Mouse (Mus musculus) induced T-regulatory cell, adult 2 months (primary cell): ENCODE results near the gene Atg2a.
A peak's percentile ranks its signal among the peaks of the same experiment; 100 is the strongest.
"Not testable (repeated sequence)": the region's sequence is repeated elsewhere in the genome, so short reads cannot be mapped to it uniquely, and the experiment has no call there.

Experiments
- DNase-seq: peaks from one replicate; pipeline ENCODE4 v3.0.0-alpha.2; 2012; ENCODE audit warnings: low read depth

Atg2a gene

DNA sequence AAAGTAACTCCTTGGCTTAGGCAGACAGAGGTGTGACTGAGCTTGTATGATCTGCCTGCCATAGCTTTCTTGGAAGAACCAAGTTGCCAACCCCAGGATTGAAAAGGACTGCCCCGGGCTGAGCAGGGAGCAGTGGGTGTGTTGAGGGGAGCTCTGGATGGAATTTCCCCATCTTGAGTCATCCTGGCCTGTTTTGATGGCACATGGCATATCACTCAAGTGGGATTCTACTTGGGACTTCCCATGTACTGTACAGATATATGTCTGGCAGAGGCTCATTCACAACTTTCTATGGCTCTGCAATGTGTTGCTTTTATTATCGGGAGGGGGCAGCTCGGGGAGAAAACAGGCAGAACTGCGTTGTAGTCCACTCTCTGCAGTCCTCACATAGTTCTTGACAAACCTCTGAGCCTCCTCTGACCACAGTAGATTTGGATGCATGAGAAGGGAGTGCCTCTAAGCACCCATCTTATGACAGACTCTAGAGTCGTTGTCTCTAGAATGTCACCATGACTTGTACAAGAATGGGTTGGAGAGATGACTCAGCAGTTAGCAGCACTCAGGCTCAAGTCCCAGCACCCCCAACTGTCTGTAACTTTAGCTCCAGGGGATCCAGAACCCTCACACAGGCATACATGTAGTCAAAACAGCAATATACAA, 55.2 kb downstream of the Atg2a start:
- peak; percentile 52 for DNase-seq

DNA sequence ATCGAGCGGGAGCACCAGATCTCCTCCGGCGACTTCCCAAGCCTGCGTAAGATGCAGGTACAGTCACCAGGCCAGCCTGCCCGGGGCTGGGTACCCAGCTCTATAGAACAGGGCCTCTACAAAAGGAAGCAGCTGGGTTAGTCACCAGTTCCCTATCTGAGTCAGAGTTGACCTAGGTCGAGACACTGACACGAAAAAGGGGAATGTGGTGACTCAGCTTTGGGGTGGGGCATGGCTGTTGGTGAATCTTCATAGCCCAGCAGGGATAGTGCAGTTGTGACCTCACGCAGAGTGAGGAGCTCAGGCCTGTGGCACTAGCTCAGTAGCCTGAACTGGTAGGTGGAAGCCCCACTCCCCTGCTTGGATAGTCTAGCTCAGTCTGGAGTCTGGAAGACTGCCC, 56.2 kb downstream of the Atg2a start:
- DNase-seq, result peak; percentile 86

DNA sequence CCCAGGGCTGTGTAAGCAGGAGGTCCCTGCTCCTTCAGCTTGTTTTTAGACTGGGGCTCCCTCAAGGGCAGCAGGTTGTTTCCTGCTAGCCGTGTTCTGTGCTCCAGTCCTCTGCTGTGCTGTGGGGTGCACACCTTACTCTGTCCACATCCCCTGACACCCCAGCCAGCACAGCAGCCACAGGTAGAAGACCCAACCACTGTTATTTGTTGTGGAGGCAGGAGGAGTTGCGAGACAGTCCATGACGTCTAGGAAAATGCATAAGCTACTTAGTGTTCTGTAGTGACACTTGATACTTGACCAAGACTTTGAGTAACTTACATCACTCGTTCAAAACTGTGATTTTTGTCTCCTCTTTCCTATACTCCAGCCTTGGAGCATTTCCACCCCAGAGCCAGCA, 57.5 kb downstream of the Atg2a start:
- DNase-seq, result peak; percentile 71

DNA sequence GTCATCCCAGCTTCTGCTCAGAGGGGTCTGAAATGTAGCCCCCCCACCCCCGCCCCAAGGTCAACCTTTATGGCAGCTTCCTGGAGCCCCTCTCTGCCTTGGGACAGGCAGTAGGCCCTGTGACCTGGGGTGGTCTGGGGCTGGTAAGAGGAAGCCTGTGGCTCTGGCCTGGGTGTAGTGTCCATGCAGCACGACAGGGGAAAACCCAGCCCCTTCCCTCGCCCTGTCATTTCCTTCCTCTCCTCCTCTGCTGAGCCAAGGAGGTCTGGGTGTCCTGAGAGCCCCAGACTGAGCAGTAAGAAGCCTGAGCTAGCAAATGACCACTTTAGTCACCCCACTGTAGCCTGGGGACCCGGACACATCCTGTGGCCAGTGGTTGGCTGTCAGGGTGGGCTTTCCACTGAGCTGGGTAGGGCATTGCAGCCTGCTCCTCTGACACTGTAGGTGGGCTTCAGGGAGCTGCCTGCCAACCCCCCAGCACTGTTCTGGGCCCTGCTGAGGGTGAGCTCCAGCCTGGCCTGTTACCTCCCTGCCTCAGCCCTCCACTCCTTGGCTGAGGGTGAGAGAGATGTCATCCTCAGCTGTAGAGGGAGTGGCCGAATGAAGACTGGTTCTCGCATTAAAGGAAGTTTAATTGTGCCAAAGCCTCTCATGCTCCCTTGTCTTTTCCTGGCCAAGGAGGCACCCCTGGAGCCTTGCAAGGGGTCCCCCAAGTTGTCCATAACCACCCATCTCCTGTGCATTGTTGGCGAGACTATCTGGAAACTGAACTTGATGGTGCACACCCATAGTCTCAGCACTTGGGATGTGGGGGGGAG, 58.2 kb downstream of the Atg2a start:
- peak; percentile 67 for DNase-seq

DNA sequence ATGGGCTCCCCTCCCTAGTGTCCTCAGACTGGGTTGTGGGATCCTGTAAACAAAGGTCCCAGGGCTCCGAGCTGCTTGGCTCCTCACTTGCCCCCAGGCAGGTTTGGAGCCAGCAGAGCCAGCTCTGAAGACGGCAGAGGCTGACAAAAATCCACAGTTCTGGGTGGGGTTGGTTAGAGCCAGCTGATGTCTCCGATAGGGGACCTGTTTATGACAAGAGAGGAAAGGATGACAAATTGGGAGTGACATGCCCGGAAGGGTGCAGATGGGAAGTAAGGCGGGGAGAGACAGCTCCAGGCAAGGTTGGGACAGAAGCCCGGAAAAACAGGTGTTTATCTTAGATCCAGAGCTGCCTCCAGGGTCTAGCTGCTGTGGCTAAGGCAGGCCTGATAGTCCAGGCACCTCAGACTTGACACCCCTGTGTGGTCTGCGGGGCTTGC, 59.0 kb downstream of the Atg2a start:
- no peak for DNase-seq

DNA sequence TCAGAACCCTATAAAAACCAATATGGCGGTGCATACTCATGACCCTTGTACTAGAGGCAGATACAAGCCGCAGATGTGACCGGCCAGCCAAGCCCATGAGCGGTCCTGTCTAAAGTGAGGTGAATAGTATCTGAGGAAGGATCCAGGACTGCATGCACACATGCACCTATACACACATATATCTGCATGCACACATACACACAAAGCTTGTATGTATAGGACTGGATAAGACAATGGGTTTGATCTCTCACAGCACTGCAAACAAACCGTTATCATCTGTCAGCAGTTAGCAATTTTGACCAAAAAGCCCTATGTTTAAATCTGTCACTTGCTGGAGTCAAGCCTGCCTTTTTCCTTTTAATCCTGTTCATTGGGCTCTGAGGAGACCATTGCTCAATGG, 60.6 kb downstream of the Atg2a start:
- DNase-seq, result no peak

DNA sequence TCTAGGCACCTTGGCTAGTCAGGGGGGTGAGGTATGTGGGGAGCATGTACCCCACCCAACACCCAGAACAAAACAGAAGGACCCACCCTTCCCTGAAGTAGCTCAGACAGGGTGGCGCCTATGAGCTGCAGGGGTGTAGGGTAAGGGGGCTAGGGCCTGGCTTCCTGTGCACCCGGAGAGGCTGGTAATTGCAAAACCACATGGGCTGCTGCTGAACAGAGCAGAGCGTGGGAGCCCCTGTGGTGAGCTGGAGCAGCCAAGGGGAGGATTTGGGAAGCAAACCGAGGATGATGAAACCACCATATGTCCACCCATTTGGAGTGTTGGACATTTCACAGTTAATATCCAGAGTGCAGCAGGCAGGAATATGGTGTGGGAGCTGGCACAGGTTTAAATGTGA, 61.1 kb downstream of the Atg2a start:
- no peak for DNase-seq

DNA sequence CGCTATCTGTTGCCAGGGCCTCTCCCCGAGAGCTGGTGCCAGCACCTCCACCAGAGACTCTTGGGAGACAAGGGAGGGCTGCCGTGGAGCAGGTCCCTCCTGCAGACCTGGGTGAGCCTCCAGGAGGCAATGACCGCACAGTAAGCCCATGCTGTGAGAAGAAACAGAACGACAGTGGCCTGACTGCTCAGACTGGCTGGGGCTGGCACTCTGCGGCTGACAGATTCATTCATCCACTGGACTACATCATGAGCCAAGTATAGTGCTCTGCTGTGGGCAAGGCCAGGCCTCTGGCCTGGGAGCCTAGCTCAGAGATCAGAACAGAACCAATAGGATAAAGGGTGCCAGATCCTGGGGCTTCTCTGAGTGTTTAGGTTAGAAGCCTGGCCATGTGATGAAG, 62.4 kb downstream of the Atg2a start:
- no peak for DNase-seq

DNA sequence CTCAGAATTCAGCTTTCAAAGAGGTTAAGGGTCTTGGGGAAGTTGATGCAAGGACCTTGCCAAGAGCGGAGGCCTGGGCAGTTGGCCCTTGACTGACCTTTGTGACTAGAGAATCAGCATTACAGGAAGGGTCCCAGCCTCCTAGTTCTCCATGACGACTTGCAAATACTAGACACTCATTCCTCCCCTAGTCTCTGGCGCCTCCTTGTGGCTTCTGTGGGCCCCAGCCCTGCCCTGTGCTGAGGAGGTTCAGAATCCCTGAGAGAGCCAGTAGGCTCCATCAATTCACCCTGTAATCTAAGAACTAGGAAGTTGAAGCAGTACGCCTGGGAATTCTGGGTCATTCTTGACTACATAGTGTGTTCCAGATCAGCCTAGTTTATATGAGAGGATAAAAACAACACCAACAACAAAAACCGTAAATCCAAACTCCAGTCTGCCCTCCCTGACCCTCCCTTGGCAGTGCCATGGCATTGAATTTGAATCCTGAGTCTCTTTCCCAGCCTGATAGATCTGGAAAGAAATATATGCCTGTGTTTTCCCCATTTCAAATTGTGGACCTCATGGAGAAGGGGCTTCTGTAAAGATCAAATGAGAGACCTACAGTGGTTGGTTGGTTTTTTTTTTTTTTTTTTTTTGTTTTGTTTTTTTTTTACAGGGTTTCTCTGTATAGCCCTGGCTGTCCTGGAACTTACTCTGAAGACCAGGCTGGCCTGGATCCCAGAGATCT, 63.5 kb downstream of the Atg2a start:
- peak; percentile 96 for DNase-seq

DNA sequence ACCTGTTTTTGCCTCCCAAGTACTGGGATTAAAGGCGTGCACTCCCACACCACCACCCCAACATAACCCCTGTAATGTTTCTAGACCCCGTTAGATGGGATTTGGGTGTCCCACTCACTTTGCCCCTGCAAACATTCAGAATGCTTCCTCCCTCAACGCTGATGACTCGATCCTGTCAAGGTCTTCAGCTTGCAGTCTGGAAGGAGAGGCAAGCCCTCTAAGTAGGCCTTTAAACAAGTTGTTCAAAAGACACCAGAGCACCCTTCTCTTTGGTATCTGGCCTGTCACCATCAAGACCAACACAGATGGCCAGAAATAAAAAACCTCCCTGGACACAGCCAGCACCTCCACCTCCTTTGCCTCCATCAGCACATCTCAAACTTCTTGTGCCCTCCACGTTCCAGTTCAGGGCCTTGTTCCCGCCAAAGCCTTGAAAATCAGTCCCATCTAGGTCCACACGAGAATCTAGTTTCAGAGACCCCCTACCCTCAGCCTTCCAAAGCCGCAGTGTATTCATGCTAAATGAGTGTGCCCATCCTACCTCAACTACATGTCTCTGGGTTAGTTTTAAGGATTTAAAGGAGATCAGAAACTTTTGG, 64.1 kb downstream of the Atg2a start:
- DNase-seq, result no peak

DNA sequence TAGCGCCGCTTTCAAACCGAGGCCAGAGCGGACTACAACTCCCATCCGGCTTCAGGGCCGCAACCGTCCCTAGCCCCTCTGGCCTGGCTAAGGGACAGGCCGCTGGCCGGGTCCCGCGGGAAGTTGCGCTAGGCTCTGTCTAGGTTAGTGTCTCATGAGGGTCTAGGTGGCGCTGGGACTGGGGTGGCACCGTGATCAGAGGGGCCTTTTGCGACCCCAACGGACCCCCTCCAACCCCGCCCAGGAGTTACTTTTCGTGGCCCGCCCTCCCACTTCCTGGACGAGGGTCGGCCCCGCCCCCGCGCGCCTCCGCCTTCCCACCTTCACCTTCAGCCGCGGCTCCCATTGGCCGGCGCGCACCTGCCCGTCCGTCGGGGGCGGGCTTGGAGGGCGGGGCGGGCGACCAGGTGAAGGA, 64.7 kb downstream of the Atg2a start, which contains the start of gene Cdc42bpg:
TSS of gene Cdc42bpg (plus strand) at position 320 of the 415 bp plus-strand sequence.
- DNase-seq, result peak; percentile 90

DNA sequence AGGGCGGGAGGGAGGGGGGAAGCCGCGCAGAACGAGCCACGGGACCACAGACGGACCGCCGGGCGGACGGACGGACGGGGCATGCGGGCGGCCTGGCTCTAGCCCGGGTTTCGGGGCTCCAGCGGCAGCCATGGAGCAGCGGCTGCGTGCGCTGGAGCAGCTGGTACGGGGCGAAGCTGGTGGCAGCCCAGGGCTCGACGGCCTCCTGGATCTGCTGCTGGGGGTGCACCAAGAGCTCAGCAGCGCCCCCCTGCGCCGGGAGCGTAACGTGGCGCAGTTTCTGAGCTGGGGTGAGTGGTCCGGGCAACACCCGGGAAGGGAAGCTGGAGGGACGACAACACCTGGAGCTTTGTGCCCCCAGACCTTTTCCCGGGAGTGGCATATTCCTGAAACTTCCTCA, 65.1 kb downstream of the Atg2a start:
- peak; percentile 87 for DNase-seq

DNA sequence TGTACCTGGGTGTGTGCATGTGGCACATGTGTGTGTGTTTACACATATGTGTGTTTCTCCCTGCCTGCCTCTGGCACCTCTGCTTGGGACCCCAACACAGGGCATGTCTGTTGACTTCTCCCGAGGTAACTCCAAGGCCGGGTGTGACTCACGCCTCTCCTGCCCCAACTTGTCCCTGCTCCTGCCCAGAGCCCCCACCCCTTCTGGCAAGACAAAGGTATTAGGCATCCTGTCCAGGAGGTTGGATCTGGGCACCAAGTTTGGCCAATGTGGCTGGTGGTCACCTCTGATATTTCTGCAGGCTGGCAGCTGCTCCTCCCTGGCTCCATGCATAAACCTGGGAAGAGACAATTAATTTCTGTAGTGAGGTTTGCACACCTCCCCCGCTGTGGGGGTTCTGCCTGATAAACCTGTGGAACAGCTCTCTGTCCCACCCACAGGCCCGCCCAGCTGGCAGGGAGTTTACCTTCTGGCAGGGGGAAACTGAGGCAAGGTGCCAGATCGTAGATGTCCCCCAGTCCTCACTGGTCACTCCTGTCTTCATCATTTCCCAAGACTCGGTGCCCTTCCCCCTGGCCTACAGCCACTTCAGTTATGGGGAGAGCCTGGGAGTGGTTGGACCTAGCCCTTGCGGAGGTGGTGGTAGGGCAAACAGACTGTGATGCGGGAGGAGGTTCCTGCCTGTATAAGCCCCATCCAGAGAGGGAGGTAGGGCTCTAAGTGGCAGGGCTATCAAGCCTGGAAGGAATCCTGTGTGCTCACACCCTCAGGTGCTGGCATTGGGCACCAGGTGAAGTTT, 66.5 kb downstream of the Atg2a start:
- no peak for DNase-seq

DNA sequence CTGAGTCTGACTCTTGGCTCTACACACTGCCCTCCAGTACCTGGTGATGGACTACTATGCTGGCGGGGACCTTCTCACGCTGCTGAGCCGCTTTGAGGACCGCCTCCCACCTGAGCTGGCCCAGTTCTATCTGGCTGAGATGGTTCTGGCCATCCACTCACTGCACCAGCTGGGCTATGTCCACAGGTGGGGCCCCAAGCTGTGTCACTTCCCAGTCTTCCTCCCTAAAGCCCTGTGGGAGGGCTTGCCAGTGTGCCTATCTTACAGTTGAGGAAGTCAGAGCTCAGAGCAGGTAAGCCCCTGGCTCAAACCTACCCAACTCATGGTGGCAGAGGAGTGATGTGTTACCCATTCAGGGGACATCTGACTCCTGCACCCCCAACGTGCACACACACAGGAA, 68.7 kb downstream of the Atg2a start:
- DNase-seq, result no peak

DNA sequence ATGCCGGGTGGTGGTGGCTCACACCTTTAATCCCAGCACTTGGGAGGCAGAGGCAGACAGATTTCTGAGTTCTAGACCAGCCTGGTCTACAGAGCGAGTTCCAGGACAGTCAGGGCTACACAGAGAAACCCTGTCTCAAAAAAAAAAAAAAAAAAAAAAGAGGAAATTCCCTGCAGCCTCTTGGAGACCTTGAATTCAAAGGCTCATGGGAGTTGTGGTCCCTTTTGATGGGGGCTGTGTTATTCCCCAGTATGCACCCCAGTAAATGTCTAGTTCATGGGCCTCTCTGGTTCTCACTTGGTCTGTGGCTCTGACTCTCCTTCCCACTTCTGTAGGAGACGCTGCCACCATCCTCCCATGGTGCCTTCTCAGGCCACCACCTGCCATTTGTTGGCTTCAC, 70.3 kb downstream of the Atg2a start:
- not testable (repeated sequence) for DNase-seq
